Mouse (Mus musculus) liver, postnatal 0 days (tissue): Measurements from ENCODE around the gene Cpt1c. TPM values are rescaled to one million over a fixed set of nuclear protein-coding genes. Genes with fewer than 3 reads are reported as not detected.
A peak's percentile ranks its signal among the peaks of the same experiment; 100 is the strongest.

Experiments
- ATAC-seq: fragments of 200-750 bp; cut with Nextera tagmentation; 2 replicates; pipeline ENCODE4 v1.8.0; 2017; ENCODE audit warnings: mild to moderate bottlenecking, moderate library complexity
- DNase-seq: peaks from one replicate; pipeline ENCODE4 v3.0.0-alpha.2; 2016
- H3K27ac ChIP-seq: fragments of 300-500 bp; sonication (generic); 2 replicates; pipeline ENCODE4 v1.5.1; 2014; ENCODE audit warnings: antibody characterized with exemption, moderate library complexity, mild to moderate bottlenecking, low read depth
- H3K27me3 ChIP-seq: fragments of 300-500 bp; sonication (generic); 2 replicates; pipeline ENCODE4 v1.6.1; 2014; ENCODE audit warnings: low read length, control low read depth, mixed read lengths; ENCODE audit not compliant: insufficient read depth
- H3K36me3 ChIP-seq: fragments of 300-500 bp; sonication (generic); replicated peaks from 2 replicates; pipeline ENCODE4 v1.6.1; 2014; ENCODE audit warnings: mild to moderate bottlenecking, control low read depth, low read length, moderate library complexity, mixed read lengths; ENCODE audit not compliant: insufficient read depth
- H3K4me1 ChIP-seq: fragments of 300-500 bp; sonication (generic); 2 replicates; pipeline ENCODE4 v1.6.1; 2014; ENCODE audit warnings: antibody characterized with exemption, mild to moderate bottlenecking, control low read depth; ENCODE audit not compliant: insufficient read depth
- H3K4me2 ChIP-seq: fragments of 300-500 bp; sonication (generic); 2 replicates; pipeline ENCODE4 v1.6.1; 2014; ENCODE audit warnings: low read depth, mild to moderate bottlenecking, low read length, moderate library complexity, mixed read lengths
- H3K4me3 ChIP-seq: fragments of 300-500 bp; sonication (generic); 2 replicates; pipeline ENCODE4 v1.5.1; 2014; ENCODE audit warnings: low read depth, low read length
- H3K9ac ChIP-seq: fragments of 300-500 bp; sonication (generic); replicated peaks from 2 replicates; pipeline ENCODE4 v1.6.1; 2014; ENCODE audit warnings: mild to moderate bottlenecking, moderate library complexity
- H3K9me3 ChIP-seq: fragments of 300-500 bp; sonication (generic); 2 replicates; pipeline ENCODE4 v1.6.1; 2016; ENCODE audit warnings: mild to moderate bottlenecking, control low read depth, low read length, mixed read lengths
- CTCF ChIP-seq: sonication (generic); IDR thresholded peaks from 2 replicates; pipeline ENCODE4 v1.5.1; 2016; ENCODE audit warnings: antibody characterized with exemption, low read depth
- EP300 ChIP-seq: IDR thresholded peaks from 2 replicates; pipeline ENCODE4 v1.6.1; 2016; ENCODE audit warnings: antibody characterized with exemption, low read depth, mild to moderate bottlenecking
- WGBS: fragments of 180-500 bp; shearing (Covaris S2); extraction: QIAGEN DNeasy Blood & Tissue Kit; methylation state at CpG from one replicate; pipeline ENCODE4 v1.1.7; 2014; ENCODE audit not compliant: insufficient replicate concordance; 5-methylcytosine and 5-hydroxymethylcytosine counted together
- polyA plus RNA-seq: library from polyadenylated mRNA; unstranded; fragments of >200 nt; fragmentation: Nextera tagmentation; extraction: Ambion mirVana; gene quantifications from 2 replicates; pipeline ENCODE4 v1.2.1, GENCODE M21; 2015

Gene Cpt1c
- polyA plus RNA-seq, 1 experiment from 2014 or later: 1.1 TPM

DNA sequence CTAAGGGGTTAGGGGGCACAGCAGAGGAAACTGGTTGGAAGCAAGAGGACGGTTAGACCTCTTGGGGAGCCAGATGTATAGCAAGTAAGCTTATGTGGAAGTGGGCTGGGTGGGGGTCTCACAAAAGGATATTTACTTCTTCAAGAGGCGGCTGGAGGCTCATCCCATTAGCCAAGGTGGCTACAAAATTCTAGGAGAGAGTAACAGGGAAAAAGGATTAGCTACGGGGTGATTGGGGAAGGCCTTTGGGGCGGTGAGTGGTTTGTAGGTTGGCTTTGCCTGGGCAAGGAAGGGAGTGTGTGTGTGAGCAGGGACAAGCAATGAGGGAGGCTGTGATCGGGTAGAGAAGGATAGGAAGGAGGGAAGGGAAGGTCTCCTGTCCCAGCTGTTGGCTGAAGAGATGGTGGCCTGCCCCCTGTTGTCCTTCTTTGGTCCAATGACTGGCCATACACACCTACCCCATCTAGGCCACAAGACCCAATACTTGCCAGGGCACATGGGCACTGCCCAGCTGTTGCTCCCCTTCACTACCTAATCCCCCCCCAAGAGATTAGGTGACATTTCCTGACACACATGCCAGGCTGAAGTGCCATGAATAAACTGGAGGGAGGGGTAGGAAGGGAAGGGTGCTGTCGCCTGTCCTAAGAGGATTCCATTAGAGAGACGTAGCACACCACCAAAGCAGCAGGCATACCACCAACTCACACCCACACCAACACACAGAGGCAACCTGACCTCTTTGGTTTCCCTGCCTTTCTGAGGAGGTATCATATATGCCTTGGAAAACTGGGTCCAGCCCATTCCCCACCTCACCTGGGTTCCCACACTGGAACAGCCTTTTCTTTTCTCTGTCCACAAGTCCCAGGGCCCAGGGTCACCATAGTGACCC lies 9.5 kb upstream of the Cpt1c start:
- no peak overlapping the region for H3K9ac ChIP-seq

DNA sequence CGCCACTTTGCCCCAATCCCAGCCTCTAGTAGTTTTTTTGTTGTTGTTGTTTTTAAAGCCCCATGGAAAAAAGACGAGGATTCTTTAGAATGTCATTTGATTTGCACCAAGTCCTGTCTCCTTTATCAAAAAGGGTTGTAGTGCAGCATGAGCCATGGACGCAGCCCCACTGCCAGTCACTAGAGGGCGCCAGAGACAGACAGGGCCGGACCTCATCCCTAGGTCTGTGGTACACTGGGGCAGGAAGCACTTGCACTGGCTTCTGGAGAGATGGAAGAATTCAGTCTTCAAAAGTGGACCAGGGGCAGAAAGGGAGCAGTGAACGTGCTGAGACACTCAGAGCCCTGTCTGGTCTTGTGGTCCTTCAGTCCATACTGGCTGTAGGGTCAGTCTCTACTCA lies 8.4 kb upstream of the Cpt1c start:
- 0 out of 2 replicates have a peak overlapping the region, but pooled peaks have one; percentile 11 for H3K27ac ChIP-seq
- TF ChIP-seq CTCF (peak; percentile 98), EP300 (no peak)

More for the DNA sequence above, 9.5 kb upstream of the Cpt1c start:
- TF ChIP-seq EP300: no peak
- no peak; the same call in 1 of the 2 replicates for TF ChIP-seq CTCF
- DNase-seq (no peak), ATAC-seq (no peak)
- peaks cover 19% of the 10 kb centered on the region for H3K4me1 ChIP-seq
- H3K36me3 ChIP-seq: peaks cover 29% of the 10 kb centered on the region
- H3K27me3 ChIP-seq: no peaks in the 10 kb centered on the region
- whole genome bisulfite sequencing: 75% methylated on average over 7 of the region's 7 CpGs
- no peak overlapping the region; the same call in 1 of the 2 replicates for H3K27ac ChIP-seq
- H3K4me2 ChIP-seq: 0 out of 2 replicates have a peak overlapping the region, but pooled peaks have one; percentile 97
- H3K9me3 ChIP-seq: no peaks in the 10 kb centered on the region
- no peak overlapping the region for H3K4me3 ChIP-seq

DNA sequence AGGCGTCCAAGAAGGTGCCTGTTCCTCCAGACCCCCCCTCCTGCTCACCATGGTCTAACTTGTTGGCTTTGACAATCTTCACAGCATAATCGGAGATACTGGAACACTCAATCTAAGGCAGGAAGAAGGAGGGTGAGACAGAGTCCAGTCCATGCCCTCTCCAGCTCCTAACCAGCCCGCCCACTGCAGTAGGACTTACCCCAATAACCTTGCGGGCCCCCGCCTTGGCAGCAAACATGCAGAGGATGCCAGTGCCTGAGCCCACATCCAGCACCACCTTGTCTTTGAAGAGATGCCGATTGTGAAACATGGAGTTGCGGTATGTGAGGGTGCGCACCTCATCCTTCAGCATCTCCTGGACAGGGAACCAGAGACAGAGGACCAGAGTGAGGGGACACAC lies 6.9 kb upstream of the Cpt1c start:
- Histone ChIP-seq H3K27ac (no peak overlapping the region), H3K36me3 (peaks cover 36% of the 10 kb centered on the region), H3K4me2 (no peak overlapping the region), H3K27me3 (no peaks in the 10 kb centered on the region), H3K9me3 (no peaks in the 10 kb centered on the region), H3K9ac (no peak overlapping the region), H3K4me3 (no peak overlapping the region), H3K4me1 (peaks cover 3% of the 10 kb centered on the region)
- TF ChIP-seq EP300 (no peak), CTCF (no peak)
- 91% methylated on average over 8 of the region's 8 CpGs for WGBS
- ATAC-seq (no peak), DNase-seq (no peak)

More for the DNA sequence above, 8.4 kb upstream of the Cpt1c start:
- Histone ChIP-seq H3K4me3 (no peak overlapping the region), H3K36me3 (peaks cover 30% of the 10 kb centered on the region), H3K9me3 (no peaks in the 10 kb centered on the region), H3K27me3 (no peaks in the 10 kb centered on the region), H3K4me2 (no peak overlapping the region), H3K4me1 (peaks cover 11% of the 10 kb centered on the region), H3K9ac (no peak overlapping the region)
- DNase-seq: peak; percentile 91
- 23% methylated on average over 6 of the region's 6 CpGs for WGBS
- ATAC-seq: no peak

DNA sequence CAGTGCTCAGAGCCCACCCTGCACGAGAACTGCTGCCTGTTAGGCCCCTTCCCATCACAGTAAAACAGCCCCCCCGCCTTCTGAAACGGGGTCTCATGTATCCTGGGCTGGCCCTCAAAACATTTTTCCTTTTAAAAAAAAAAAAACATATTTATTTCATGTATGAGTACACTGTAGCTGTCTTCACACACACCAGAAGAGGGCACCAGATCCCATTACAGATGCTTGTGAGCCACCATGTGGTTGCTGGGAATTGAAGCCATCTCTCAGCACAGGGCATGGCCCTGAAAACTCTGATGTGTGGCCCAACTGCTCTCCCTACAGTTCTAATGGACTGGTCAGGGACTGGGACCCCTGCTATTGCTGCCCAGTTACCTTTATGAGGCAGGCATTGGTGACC lies 3.6 kb upstream of the Cpt1c start:
- Histone ChIP-seq H3K4me1 (peaks cover 8% of the 10 kb centered on the region), H3K4me3 (no peak overlapping the region), H3K27ac (no peak overlapping the region), H3K9me3 (no peaks in the 10 kb centered on the region), H3K4me2 (no peak overlapping the region), H3K27me3 (no peaks in the 10 kb centered on the region), H3K36me3 (peaks cover 37% of the 10 kb centered on the region), H3K9ac (no peak overlapping the region)
- 83% methylated on average over 3 of the region's 3 CpGs for WGBS
- ATAC-seq: no peak
- no peak for DNase-seq
- TF ChIP-seq CTCF (peak; percentile 16; the same call in 1 of the 2 replicates), EP300 (no peak)

GRCm38 (mm10) chr7:44975117-44975419 lies 417 bp upstream of the Cpt1c start:
- Histone ChIP-seq H3K36me3 (peaks cover 16% of the 10 kb centered on the region), H3K27ac (peak overlapping the region; percentile 11; the same call in 1 of the 2 replicates), H3K4me1 (peaks cover 15% of the 10 kb centered on the region), H3K9me3 (no peaks in the 10 kb centered on the region), H3K4me2 (peak overlapping the region; percentile 69; the same call in 1 of the 2 replicates), H3K27me3 (peaks cover 3% of the 10 kb centered on the region; the same call in 1 of the 2 replicates), H3K4me3 (no peak overlapping the region), H3K9ac (no peak overlapping the region)
- TF ChIP-seq CTCF (no peak), EP300 (no peak)
- WGBS: 40% methylated on average over 6 of the region's 6 CpGs
- DNase-seq (no peak), ATAC-seq (no peak)

- H3K4me1 ChIP-seq: peaks cover 15% of the 10 kb centered on the region
- H3K9ac ChIP-seq: peak overlapping the region; percentile 44
- ATAC-seq (no peak), DNase-seq (no peak)
- peaks cover 3% of the 10 kb centered on the region; the same call in 1 of the 2 replicates for H3K27me3 ChIP-seq
- peak overlapping the region; percentile 31 for H3K4me3 ChIP-seq
- H3K9me3 ChIP-seq: no peaks in the 10 kb centered on the region
- H3K36me3 ChIP-seq: peaks cover 7% of the 10 kb centered on the region
- no peak overlapping the region for H3K27ac ChIP-seq
- WGBS: 45% methylated on average over 14 of the region's 14 CpGs
- H3K4me2 ChIP-seq: peak overlapping the region; percentile 69
- TF ChIP-seq CTCF: no peak
- TF ChIP-seq EP300: no peak
These were observed 1.1 kb downstream of the Cpt1c start for GRCm38 (mm10) chr7:44973415-44974130.
